Comparison of ENCODE assay signal across 12 mouse cellular contexts in the genomic region with DNA sequence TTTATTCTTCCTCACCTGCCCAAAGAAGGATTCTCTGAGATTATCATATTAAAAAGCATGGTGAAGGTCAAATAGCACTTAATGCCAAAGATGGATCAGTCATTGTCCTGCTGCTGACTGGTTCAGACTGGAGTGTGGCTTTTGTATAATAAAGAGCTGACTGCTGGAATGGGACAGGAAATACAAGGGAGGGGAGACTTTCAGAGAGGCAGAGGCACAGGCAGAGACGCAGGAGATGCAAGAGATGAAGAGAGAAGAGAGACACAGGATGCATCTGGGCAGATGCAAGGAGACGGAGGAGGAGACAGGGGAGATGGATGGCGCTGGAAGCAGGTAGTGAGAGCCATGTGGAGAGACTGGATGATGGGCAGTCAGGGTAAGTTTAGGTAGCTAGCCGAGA.
DNase-seq lines count a peak whose midpoint lies in the region; ATAC-seq lines count a peak whose summit lies in the region.
"Had no signal": no experiment of that assay in that cellular context is flagged by ENCODE, and none has a peak within 500 bp of the region (broad histone marks: within the 10 kb centered on the region; RNA-seq: fewer than 3 reads in every experiment).

No protein-coding gene starts in this region.

- H3K36me3 ChIP-seq in heart, embryonic 13.5 days = no peaks in the 10 kb centered on the region
- no peaks in the 10 kb centered on the region for H3K36me3 ChIP-seq in megakaryocyte, embryonic 14.5 days (replicated peaks; ENCODE audit: low read length)
- H3K36me3 ChIP-seq in erythroblast, embryonic 14.5 days (ENCODE audit: control insufficient read depth) = no peaks in the 10 kb centered on the region

- H3K9ac ChIP-seq in heart, embryonic 13.5 days = no peak overlapping the region

- H3K9me3 ChIP-seq in heart, embryonic 13.5 days = peaks cover 3% of the 10 kb centered on the region; the same call in 1 of the 2 replicates
- peaks cover 15% of the 10 kb centered on the region for H3K9me3 ChIP-seq in megakaryocyte, embryonic 14.5 days
- H3K9me3 ChIP-seq in erythroblast, embryonic 14.5 days (ENCODE audit: control insufficient read depth, low read length) = peaks cover 7% of the 10 kb centered on the region

- 57% methylated on average over 4 of the region's 4 CpGs for WGBS in heart, embryonic 13.5 days

- no peak overlapping the region for H3K27ac ChIP-seq in heart, embryonic 13.5 days (replicated peaks)

- H3K27me3 ChIP-seq in heart, embryonic 13.5 days (replicated peaks) = no peaks in the 10 kb centered on the region
- H3K27me3 ChIP-seq in megakaryocyte, embryonic 14.5 days (replicated peaks) = peaks cover 25% of the 10 kb centered on the region
- no peaks in the 10 kb centered on the region; the same call in 1 of the 2 replicates for H3K27me3 ChIP-seq in erythroblast, embryonic 14.5 days (ENCODE audit: control insufficient read depth)

- H3K4me1 ChIP-seq in heart, embryonic 13.5 days = peaks cover 10% of the 10 kb centered on the region
- peaks cover 13% of the 10 kb centered on the region for H3K4me1 ChIP-seq in megakaryocyte, embryonic 14.5 days
- peaks cover 10% of the 10 kb centered on the region for H3K4me1 ChIP-seq in erythroblast, embryonic 14.5 days (ENCODE audit: control insufficient read depth)

- no peak overlapping the region for H3K4me3 ChIP-seq in heart, embryonic 13.5 days
- peak overlapping the region; percentile 70 for H3K4me3 ChIP-seq in megakaryocyte, embryonic 14.5 days (replicated peaks)
- peak overlapping the region; percentile 52 for H3K4me3 ChIP-seq in erythroblast, embryonic 14.5 days (replicated peaks)
- H3K4me3 ChIP-seq: myocyte had no signal

- DNase-seq in heart, adult 8-10 months (ENCODE audit: low spot score) = no peak
- peak; percentile 64 for DNase-seq in naive thymus-derived CD4-positive, alpha-beta T cell, adult 2 months (ENCODE audit: low read depth)
- no peak for DNase-seq in layer of hippocampus, adult 18-20 months (ENCODE audit: low spot score in 2 of 2)
- DNase-seq in right cerebral cortex, postnatal 10 days (ENCODE audit: low spot score in 2 of 2) = no peak
- DNase-seq: cerebellum, adult 8-10 months; layer of hippocampus, postnatal 36 days; right cerebral cortex, postnatal 4 days had no signal

- no peak for ATAC-seq in heart, embryonic 13.5 days (ENCODE audit: extremely low read depth, insufficient number of reproducible peaks, low FRiP score, low TSS enrichment)
- ATAC-seq in megakaryocyte, adult 5-6 weeks (ENCODE audit: poor library complexity, severe bottlenecking) = no peak

- H3K4me2 ChIP-seq in heart, embryonic 13.5 days = peak overlapping the region; percentile 56
